Mouse (Mus musculus) adrenal gland, adult 8-10 months (tissue): ENCODE measurements around the gene Gm38392. TPM values are rescaled to one million over a fixed set of nuclear protein-coding genes. Genes with fewer than 3 reads are reported as not detected.

Experiments
- DNase-seq: peaks from one replicate; pipeline ENCODE4 v3.0.0; 2022
- total RNA-seq, 4 experiments: library from RNA; stranded (reverse); gene quantifications; 2 replicates each; pipeline ENCODE4 v1.2.4; 2022

Gm38392 gene
- total RNA-seq, 4 experiments from 2014 or later = 1.3 to 3.1 (median 2.3) TPM

DNA sequence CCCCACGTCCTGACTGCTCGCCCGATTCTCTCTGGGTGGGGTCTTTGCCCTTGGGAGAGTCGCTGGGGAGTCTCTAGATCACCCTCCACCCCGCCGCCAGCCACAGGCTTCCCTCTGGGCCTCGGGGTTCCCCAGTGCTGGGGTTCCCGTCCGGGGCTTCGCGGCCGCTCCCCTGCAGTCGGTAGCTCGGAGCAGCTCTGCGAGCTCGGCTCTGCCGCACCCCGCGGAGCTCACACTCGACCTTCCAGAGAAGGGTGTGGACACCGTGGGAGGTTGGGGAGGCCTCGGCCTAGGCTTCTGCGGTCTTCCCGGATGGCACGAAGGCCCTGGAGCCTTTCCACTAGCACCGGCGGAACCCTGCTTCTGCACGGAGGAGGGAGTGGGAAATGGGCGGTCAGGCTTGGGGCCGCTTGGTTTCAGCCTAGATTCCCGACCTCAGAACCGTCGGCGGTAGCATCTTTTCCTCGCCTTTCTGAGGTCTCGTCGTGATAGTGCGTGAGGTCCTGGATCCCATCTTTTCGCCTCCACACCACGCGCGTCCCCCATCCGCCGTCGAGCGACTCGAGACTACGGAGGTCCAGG lies 71.9 kb downstream of the Gm38392 start:
- DNase-seq = no peak

DNA sequence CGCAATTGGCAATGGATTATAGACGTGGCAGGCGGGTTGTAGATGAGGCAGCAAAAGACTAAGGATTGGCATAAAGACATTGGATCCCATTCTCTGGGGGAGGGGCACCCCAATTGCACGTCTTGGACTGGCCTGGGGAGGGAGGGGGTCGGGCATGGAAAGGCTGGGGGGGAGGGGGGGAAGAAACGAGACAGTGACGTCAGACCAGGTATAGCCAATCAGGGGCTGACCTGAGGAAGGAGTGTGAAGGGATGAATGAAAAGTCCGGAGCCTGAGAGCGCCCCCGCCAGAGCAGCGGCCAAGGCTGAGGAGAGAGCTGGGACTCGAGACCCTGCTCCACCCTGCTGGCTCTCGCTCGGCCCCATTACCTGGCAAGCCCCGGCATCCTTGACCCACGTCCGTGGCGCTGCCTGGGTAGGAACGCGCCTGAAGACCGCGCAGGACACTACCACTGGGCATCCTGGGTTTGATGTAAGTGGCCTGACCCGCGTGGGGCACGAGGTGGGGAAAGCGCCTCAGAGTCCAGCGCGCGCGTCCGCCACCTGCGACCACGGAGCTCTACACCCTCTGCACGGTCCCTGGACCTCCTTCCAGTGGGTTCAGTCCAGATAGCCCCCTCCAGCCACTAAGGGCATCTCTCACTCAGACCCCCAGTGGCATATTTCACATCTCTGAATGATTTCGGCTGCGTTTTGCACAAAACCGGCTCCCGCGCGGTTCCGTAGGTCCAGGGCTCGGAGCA lies 72.6 kb downstream of the Gm38392 start:
- no peak for DNase-seq

DNA sequence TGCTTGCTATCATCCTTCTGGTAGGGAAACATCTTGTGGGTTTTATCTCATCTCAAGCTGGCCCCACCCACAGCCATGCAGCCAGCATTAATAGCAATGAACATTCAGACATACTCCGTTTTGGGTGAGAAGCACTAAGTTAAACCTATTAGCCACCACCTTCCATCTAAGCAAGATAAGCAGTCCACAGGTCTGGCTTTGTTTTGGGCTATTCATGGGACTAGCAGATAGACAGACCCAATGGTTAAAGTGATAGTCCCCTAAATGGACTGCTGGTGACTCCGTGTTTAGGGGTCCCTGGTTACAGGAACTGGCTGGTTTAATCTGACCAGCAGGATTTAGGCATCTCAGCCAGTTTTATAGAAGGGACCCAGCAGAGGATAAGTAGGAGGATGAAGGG lies 74.0 kb downstream of the Gm38392 start:
- no peak for DNase-seq

DNA sequence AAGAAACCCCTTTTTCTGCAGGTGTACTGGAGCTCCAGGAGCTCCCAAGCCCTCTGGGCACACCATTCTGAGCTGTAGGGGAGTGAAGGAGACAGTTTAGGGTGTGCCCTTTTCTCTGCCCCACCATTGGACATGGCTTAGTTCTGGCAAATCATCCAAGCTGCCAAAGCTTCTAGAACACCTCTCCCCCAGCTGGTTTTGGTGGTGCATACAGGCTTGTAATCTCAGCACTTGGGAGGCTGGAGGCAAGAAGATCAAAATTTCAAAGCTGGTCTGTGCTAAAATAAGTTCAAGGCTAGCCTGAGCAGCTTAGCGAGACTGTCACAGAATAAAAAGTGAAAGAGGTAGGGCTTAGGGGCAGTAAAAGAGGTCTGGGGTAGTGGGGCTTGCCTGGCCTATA lies 74.7 kb downstream of the Gm38392 start:
- no peak for DNase-seq

DNA sequence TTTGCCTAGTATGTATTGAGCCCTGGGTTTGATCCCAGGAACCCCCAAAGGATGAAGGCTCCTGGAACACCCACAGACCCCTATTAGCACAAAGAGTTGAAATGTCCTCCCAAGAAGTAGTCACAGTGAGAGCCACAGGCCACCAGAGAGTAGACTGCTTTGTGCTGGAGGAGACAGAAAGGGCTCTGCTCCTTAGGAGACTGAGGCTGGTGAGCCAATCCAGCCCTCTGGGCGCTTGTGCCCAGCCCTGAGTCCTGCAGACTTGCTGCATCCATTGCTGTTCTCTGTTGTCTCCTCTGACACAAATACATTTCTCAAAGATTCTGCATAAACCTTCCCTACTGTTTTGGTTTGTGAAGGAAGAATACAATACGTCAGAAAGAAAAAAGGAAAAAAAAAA lies 76.1 kb downstream of the Gm38392 start:
- DNase-seq = no peak

DNA sequence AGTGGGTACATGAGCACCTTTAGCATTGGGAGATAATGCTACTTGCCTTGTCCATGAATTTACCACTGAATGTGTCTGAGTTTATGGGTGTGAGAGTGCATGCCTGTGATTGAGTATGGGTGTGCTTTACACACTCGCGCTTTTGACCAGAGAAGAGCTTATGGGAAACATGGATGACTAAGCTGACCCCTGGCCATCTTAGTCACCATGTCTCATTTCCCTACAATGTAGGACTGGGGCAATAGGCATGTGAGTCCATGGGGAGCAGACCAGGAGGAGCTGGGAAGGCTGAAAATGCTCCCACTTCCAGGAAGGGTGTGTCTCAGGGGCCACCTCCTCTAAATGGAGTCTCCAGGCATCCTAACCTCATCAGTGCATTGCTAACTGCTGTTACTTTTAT lies 76.9 kb downstream of the Gm38392 start:
- DNase-seq = no peak

DNA sequence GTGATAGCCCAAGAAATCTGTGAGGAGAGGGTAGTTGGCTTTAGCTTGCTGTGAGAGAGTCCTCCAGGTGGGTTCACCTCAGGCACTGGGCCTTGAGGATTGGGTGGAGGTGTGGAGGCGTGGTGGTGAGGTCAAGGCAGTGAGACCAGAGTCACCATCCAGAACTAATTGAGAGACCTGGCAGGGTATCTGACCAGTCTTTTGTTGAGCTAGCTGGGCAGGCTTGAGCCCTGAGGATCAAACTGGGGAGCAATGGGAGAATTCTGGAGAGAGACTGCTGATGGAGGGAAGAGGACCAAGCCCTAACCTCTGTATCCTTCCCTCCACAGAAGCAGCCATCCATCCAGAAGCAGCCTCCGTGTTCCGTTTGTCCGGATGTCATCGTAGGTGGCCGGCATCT lies 77.7 kb downstream of the Gm38392 start:
- DNase-seq = no peak

DNA sequence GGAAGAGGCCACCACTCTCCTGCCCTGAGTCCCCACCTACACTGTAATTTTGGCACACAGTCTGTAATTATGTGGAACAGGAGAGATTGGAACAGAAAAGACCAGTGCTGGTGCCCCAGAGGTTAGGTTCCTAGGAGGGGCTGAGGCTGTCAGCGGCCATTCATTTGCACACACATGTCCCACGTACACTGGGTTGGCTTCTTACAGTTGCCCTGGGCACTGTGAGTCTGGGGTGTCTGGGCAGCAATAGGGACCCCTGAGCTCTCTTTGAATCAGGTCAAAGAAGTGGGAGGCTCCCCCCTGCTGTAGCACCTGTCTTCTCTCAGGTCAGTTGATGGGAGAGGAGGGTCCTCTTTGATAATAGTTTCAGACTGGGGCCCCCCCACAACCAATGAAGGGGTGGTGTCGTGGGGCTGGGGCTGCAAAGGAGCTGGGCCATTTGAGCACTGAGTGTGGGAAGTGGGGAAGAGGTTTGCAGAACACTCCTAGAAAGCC lies 78.7 kb downstream of the Gm38392 start:
- DNase-seq = no peak

DNA sequence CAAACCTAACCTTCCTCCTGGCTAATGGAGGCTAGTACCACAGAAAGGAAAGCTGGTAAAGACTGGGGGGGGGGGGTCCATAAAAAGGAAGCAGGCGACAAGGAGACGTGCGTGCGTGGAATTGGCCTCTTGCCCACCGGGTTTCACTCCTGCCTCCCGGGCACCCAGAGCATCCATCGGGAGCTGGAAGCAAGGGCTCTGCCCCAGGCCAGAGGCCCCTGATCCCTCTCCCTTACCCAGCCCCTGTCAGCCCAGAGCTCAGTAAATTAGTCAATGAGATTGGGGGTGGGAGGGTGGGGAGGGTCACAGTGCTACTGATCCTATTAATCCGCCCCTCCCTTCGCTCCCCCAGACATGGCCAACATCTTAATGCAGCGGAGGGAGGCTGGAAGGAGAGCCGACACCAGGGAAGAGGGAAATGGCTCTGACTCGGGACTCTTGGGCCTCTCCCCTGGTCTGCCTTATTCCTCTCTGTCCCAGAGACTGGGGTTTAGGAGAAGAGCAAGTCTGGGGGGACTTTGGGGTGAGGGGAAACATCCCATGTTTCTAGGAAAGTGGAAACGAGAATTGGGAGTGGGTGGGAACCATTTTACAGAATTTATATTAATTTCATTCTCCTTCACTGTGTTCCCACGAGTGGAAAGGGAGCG lies 79.4 kb downstream of the Gm38392 start:
- DNase-seq = no peak

DNA sequence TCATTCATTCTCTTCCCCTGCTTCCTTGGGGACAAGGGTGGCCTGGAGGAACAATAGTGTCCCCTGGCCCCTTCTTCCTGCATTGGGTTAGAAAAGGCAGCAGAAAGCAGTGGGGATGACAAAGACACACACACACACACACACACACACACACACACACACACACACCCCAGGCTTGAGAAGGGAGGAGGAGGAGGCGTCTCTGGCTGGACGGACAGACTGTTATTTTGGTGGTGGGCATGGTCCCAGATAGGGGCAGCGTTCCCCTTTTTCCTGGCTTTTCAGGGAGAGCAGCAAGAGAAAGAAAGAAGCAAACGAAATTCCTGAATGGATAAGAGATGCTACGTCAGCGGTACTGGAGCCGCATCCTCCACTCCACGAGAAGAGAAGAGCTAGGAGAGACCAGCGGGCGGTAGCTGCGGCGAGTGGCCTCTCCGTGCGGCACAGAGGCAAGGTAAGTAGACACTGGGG lies 80.1 kb downstream of the Gm38392 start:
- no peak for DNase-seq

DNA sequence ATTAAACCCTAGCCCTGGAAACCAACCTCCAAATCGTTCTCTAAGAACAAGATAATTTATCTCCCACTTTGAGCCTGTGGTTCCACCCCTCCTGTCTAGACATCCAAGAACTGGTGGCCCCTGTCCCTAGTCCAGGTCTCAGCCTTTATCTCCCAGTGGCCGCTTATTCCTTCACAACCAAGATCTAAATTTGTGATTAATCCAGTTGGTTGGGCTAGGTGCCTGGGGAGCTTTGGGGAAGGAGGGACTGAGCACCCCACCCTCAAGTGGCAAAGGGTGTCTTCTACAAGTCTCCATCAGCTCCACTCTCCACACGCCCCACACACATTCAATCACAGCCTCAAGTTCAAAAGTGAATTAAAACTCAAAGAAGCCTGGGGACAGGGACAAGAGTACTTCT lies 80.5 kb downstream of the Gm38392 start:
- no peak for DNase-seq

DNA sequence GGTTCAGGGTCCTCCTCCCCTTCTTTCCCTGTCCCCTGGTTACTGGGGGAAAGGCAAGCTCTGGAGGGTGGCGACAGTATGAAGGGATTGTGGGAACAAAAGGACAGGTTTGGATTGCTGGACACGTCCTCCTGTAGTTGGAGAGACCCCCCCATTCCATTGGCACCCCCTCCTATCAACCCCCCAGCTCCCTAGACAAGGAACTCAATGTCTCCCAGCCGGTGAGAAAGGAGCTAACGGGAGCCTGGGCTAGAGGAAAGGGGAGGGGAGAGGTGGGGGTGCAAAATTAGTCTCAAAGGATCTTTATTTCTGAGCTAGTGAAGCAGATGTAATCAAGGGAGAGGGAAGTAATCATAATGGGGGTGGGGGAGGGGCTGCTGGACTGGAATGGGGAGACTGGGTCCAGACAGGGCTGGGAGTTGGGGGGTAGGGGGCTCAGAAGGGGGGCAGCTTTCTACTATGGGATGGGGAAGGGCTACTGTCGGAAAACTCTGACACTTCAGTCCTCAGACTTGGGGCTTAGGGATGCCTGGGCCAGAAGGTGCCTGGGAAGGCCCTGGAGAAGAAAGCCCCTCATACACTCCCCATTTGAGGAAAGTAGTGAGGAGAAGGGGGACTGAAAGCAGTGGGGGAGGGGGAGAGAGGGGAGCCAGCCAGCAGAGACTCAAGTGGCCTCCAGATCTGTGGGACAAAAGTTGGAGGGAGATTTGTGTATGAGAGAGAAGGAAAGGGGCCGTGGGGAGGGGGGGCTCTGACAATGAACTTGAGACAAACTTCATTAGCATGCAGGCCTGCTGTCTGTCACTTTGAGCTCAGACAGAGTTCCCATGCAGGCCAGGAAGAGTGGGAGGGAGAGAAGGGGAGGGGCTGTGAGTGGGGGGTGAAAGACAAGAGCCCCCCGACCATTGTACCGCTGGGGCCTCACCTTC lies 81.2 kb downstream of the Gm38392 start:
- no peak for DNase-seq

DNA sequence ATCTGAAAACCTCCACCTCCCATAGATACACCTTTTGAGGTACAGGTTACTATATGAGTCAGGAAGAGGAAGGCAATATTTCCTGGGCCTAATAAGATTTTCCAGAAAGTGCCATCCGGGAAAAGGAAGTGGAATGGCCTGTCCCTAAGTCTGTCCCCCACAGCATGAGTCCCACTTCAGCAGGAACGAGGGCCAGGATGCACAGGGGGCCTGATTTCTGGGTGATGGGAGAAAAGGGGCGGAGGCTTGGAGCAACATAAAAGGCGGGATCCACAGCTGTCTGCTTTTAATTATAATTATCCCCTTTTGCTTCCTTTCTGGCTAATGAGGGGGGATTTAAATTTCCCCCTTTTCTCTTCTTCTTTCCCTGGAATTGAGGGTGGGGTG lies 81.8 kb downstream of the Gm38392 start:
- DNase-seq = no peak

DNA sequence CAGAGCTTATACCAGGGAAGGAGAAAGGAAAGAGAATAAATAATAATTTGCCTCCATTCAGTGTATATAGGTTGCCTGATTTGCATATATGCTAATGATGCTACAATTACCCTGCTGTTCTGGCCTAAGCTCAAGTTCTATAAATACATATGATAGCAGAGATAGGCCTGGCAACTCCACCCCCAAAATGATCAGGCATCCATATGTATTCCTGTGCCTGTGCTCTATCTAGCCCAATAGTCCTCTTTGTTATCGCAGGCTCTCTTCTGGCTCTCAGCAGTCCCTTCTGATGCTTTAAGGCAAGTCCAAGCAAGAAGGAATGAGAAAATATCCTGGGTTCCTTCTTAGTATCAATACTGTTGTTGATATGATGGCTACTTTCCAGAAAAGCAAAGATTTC lies 82.3 kb downstream of the Gm38392 start:
- no peak for DNase-seq

DNA sequence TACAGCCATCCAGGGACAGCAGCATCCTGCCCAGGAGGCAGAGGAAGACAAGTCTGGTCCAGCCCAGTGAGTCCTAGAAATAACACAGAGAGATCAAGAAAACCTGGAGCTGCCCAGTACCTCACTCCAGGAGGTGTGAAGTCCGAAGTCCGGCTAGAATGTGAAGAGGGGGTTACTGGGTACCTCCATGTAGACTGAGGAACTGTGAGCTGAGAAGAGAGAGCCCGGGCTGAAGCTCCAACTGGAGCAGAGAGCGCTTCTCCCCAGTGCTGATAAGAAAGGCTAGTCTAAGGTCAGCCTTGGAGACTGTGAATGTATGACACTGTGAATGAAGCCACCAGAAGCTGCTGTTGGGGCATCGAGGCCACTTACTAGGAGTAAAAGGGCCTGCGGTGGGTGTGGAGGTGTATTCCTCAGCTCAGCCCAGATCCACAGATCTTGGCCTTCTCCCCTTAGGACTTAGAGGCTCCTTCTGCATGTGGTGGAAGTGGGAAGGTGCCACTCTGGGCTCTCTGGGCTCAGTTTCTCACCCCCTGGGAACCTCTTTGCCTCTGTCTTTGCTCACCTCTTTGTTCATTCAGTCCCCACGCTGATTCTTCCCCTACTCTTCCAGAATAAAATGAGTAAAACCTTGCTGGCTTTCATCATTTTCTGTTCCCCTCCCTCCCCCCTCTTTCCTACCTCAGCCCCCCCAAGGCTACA lies 82.9 kb downstream of the Gm38392 start:
- no peak for DNase-seq

DNA sequence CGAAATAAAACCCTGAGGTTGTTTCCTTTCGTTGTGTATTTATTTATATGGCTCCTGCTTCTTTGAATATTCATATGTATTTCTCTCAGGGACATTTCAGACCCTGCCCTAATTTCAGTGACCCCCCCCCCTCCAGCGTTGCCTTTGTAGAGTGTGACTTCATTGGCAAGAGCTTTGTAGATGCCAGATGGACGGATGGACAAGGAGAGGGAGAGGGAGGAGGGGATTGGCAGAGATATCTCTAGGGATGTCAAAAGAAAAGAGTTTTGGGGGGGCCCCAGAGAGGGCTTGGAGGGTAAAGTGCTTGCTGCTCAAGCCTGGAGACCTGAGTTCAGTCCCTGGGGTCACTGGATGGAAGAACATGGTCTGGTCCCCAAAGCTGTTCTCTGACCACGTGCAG lies 83.6 kb downstream of the Gm38392 start:
- DNase-seq = no peak

DNA sequence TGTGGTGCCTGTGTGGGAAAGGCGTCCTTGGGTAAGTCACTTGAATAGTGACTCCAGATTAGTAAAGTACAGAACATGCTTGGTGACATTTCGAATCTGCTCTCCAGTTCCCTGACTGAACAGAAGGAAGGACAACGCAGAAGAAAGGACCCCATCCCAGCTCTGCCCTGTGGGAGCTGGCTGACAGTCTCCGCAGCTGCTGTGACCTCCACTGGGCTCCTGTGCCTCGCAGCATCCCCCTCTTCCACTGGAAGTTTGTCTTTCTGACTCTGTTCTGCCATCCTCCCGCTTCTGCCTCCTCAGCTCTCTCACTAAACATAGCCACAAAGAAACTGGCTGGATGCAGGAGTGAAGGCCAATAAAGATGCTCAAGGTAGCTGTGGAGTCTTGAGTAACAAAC lies 84.0 kb downstream of the Gm38392 start:
- DNase-seq = no peak

DNA sequence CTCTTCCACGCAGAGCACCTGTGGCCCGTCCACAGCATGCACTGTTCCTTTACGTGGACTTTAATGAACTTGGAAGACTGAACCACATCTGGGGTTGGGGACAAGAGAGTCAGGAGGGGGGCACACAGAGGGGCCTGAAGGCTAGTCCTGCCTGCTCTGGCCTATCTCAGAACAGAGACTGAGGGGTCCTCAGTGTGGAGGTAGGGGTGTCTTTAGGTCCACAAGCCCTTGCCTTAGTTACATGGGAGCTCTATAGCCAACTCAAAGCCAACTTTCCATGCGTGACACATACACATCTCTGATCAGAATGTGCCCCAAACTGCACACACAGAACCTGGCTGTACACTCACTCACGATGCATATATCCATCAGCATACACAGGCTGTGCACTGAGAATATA lies 85.4 kb downstream of the Gm38392 start:
- no peak for DNase-seq

DNA sequence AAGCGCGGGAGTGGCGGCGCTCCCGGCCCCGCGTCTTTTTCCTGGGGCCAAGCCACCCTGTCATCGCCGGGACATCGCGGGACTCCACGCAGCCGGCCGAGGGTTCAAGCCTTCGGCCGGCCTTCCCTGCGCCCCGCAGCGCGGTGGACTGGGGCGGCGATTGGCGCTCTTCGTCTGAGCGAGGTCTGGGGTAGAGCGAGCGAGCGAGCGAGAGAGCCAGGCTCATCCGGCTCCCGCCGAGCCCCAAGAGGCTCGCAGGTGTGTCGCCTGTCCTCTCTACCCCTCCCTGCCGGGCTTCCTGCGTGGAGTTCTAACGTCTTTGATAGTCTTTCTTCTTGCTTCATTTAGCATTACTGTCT lies 86.1 kb downstream of the Gm38392 start:
- no peak for DNase-seq

DNA sequence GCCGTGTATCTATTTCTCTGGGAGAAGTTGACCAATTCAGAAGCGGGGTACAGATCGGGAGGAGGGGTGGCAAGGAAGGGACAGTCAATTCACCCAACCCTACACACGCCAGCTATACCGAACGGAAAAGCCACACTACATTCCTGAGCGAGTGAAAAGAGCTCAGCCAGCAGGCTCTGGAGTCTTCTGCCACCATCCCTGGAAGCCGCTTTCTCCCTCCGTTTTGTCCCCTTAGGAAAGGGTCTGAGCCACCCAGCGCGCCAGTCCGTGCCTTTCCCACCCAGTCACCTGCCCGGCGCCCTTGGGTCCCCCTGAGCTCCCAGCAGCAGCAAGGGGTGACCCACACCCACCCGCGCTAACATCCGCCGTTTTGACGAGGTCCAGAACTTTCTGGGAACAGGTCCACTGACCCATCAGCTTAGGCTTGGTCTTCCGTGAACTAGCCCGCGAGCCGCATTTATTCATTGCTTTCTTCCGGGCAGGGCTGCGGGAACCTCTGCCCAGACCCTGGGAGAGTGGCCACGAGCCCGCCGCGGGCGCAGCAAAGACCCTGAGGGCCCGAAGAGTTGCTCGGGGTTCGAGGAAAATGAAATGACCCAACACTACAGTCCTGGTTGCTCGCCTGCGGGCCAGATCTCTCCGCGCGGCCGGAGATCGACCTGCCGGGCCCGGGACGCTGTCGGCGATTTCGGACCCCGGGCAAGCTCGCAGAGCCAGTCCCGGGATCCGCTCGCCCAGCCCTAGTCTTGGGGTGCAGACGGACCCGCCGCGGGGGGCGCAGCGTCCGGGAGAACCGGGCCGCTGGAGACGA lies 86.6 kb downstream of the Gm38392 start:
- DNase-seq = no peak

DNA sequence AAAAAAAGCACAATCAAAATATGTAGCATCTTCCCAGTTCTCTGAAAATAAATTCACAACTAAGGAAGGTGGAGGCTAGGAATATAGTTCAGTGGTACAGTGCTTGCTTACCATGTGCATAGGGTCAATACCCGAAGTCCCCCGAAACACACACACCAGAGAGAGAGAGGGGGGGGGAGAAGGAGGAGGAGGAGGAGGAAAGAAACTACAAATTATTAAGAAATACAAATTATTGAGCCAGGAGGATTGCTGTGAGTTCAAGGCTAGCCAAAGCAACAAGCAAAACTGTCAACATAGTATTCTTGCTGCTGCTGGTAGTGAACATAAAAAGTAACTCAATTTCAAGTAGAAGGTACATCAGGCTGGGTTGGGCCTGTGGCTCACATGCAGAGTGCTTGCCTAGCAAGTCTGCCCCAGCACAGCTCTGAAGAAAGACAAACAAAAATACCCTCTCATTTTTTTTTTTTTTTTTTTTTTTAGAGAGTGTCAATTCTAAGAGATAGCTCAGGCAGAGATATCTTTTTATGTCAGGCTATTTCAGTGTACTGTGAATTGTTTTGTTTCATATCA lies 87.4 kb downstream of the Gm38392 start:
- DNase-seq = no peak
